Mouse (Mus musculus) testis, adult 2 months (tissue): Measurements from ENCODE around the gene Sdr39u1. TPM values are rescaled to one million over a fixed set of nuclear protein-coding genes. Genes with fewer than 3 reads are reported as not detected.

Experiments
- H3K27ac ChIP-seq: fragments of 200-500 bp; 2 replicates; pipeline ENCODE4 v1.5.1; 2012; ENCODE audit warnings: low read depth, low read length; ENCODE audit not compliant: control insufficient read depth, insufficient read depth
- H3K27me3 ChIP-seq: fragments of 200-500 bp; 2 replicates; pipeline ENCODE4 v1.6.1; 2012; ENCODE audit warnings: mild to moderate bottlenecking, low read length, moderate library complexity; ENCODE audit not compliant: control insufficient read depth, insufficient read depth
- H3K36me3 ChIP-seq: fragments of 200-500 bp; 2 replicates; pipeline ENCODE4 v1.6.1; 2012; ENCODE audit warnings: mild to moderate bottlenecking, low read length; ENCODE audit not compliant: control insufficient read depth, insufficient read depth
- H3K4me1 ChIP-seq: fragments of 200-500 bp; 2 replicates; pipeline ENCODE4 v1.6.1; 2012; ENCODE audit warnings: low read length; ENCODE audit not compliant: control insufficient read depth, insufficient read depth
- H3K4me3 ChIP-seq: fragments of 200-500 bp; 2 replicates; pipeline ENCODE4 v1.5.1; 2012; ENCODE audit warnings: low read depth, mild to moderate bottlenecking, low read length, moderate library complexity, mixed read lengths; ENCODE audit not compliant: control insufficient read depth
- CTCF ChIP-seq: fragments of 200-500 bp; IDR thresholded peaks from 2 replicates; pipeline ENCODE4 v1.5.1; 2012; ENCODE audit warnings: low read depth, mild to moderate bottlenecking, inconsistent platforms, low read length, moderate library complexity; ENCODE audit not compliant: control insufficient read depth, insufficient read depth, insufficient replicate concordance
- POLR2A ChIP-seq: fragments of 200-500 bp; IDR thresholded peaks from 2 replicates; pipeline ENCODE4 v1.6.1; 2012; ENCODE audit warnings: low read depth, mild to moderate bottlenecking, inconsistent platforms, low read length, moderate library complexity; ENCODE audit not compliant: control insufficient read depth
- polyA plus RNA-seq: library from polyadenylated mRNA; depleted of rRNA; stranded (reverse); fragments of >200 nt; gene quantifications from 2 replicates; pipeline ENCODE4 v1.2.3, GENCODE M21; 2012

Gene Sdr39u1
- polyA plus RNA-seq, 1 experiment = 50.7 TPM

DNA sequence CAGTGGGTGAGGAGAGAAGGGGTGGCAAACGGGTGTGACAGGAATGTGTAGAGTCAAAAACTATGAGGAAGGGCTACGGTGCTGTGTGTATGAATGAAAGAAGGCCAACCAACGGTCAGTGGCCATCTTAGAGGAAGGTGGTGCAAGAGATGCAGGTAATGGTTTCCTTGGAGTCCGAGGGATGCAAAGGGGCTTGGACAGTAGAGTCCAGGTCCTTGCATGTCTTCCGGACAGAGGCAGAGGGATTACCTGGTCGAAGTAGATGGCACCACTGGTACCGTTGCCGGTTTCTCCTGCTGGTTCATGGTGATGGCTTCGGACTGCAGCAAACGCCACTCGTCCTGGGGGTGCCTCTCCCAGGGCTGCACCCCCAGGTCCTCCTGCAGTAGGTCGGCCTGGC, 16.4 kb downstream of the Sdr39u1 start:
- no peak overlapping the region for H3K4me3 ChIP-seq
- TF ChIP-seq POLR2A (no peak), CTCF (no peak)
- H3K4me1 ChIP-seq = peaks cover 29% of the 10 kb centered on the region
- no peaks in the 10 kb centered on the region for H3K27me3 ChIP-seq
- no peak overlapping the region for H3K27ac ChIP-seq
- H3K36me3 ChIP-seq = no peaks in the 10 kb centered on the region

DNA sequence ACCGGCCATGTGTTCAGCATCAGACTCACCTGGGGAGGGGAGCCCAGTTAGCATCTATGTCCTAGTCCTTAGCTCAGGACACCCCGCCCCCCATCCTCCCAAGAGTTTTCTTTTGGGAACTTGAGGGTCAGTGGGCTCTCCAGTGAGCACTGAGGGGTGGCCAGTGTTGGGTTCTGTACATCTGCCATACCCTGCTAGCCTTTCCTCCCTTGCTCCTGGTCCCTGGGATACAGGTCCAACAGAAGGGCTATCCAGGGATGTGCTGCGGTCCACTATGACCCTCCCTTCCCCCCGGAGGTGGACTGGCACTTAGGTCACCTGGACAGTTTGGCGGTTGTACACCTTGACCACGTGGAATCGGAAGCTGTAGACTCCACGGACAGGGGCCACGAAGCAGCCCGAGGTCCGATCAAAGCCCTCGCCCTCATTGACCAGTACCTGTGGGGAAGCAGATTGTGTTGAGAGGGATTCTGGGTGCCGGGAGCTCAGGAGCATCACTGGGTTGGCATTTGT, 16.9 kb downstream of the Sdr39u1 start:
- Histone ChIP-seq H3K4me1 (peaks cover 29% of the 10 kb centered on the region), H3K27ac (no peak overlapping the region), H3K4me3 (no peak overlapping the region), H3K36me3 (no peaks in the 10 kb centered on the region), H3K27me3 (no peaks in the 10 kb centered on the region)
- TF ChIP-seq CTCF (no peak), POLR2A (no peak)

DNA sequence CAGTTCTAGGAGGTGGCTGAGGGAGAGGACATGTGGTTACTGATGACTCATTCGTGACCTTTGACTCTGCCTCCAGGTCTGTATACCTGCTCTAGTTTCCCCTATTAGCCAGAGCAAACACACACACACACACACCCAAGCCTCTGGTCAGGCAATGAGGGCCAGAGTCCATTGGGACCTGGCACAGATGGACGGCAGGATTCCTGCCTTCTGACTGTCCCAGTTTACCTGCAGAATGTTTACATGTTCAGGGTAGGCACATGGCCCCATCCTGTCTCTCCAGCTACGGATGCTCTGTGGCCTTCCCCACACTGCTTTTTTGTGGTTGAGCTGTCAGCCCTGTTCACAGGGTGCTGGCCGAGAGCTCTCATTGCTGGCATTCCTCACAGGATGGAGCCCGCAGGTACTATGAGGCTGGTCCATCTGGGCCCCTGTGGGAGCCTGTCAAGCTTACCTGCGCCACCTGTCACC, 17.9 kb downstream of the Sdr39u1 start:
- no peaks in the 10 kb centered on the region for H3K36me3 ChIP-seq
- no peak for TF ChIP-seq CTCF
- no peak for TF ChIP-seq POLR2A
- peaks cover 25% of the 10 kb centered on the region for H3K4me1 ChIP-seq
- no peak overlapping the region for H3K27ac ChIP-seq
- no peaks in the 10 kb centered on the region for H3K27me3 ChIP-seq
- H3K4me3 ChIP-seq = no peak overlapping the region

DNA sequence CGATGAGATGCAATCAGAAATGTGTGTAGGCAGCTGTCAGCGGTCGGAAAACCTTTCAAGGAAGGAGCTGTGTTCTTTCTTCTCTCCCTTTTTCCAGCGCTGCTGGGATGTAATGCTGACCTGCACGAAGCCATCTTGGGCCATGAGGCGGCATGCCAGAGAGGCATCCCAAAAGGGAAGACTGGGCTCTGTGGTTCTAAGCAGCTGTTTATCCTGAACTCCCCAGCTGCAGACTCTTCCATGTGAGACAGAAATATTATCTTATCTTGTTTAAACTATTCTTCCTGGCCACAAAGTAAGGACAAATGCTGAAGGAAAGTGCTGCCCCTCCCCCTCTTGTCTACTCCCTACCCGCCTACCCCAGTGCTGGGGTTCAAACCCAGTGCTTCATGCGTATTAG, 19.1 kb downstream of the Sdr39u1 start:
- H3K4me3 ChIP-seq = no peak overlapping the region
- TF ChIP-seq POLR2A (no peak), CTCF (no peak)
- H3K27me3 ChIP-seq = no peaks in the 10 kb centered on the region
- H3K36me3 ChIP-seq = no peaks in the 10 kb centered on the region
- no peak overlapping the region for H3K27ac ChIP-seq
- H3K4me1 ChIP-seq = peaks cover 16% of the 10 kb centered on the region

DNA sequence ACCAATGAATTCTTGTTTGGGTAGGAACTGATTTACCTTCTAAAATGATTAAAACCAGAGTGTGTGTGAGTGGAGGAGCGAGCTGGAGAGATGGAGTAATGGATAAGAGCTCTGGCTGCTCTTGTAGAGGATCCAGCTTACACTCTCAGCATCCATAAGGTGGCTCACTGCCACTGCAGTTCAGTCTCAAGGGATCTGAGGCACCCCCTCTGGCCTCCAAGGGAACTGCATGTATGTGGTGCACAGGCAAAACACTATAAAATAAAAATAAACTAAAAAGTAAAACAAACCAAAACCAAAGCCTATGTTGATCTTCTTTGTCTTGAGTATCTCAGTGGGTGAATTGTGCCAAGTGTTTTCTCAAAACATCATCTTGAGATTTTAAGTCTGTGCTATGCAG, 20.5 kb downstream of the Sdr39u1 start:
- H3K4me1 ChIP-seq = peaks cover 5% of the 10 kb centered on the region
- H3K27ac ChIP-seq = no peak overlapping the region
- no peaks in the 10 kb centered on the region for H3K36me3 ChIP-seq
- H3K27me3 ChIP-seq = no peaks in the 10 kb centered on the region
- TF ChIP-seq POLR2A (no peak), CTCF (peak; percentile 60; the same call in 1 of the 2 replicates)
- no peak overlapping the region for H3K4me3 ChIP-seq

DNA sequence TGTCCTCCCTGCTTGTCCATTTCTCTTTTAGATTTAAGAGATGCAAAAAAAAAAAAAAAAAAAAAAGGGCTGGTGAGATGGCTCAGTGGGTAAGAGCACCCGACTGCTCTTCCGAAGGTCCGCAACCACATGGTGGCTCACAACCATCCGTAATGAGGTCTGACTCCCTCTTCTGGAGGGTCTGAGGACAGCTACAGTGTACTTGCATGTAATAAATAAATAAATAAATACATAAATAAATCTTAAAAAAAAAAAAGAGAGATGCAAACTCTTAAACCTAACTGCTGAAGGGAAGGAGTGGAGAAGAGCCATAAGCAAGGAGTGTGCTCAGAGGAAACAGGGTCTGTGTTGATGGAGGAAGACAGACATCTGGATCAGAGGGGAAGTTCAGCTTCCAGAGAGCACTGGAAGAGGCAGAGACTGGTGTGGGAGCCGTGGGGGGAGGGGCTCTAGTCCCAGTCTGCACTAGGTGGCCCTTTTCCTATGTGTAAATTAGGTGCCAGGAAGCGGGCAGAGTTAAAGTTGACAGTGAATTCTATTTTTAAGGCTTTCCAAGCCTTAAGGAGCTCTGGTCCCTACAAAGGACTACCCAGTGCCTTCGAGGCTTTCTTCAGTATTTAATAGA, 21.7 kb downstream of the Sdr39u1 start:
- Histone ChIP-seq H3K27me3 (no peaks in the 10 kb centered on the region), H3K4me1 (peaks cover 7% of the 10 kb centered on the region)

DNA sequence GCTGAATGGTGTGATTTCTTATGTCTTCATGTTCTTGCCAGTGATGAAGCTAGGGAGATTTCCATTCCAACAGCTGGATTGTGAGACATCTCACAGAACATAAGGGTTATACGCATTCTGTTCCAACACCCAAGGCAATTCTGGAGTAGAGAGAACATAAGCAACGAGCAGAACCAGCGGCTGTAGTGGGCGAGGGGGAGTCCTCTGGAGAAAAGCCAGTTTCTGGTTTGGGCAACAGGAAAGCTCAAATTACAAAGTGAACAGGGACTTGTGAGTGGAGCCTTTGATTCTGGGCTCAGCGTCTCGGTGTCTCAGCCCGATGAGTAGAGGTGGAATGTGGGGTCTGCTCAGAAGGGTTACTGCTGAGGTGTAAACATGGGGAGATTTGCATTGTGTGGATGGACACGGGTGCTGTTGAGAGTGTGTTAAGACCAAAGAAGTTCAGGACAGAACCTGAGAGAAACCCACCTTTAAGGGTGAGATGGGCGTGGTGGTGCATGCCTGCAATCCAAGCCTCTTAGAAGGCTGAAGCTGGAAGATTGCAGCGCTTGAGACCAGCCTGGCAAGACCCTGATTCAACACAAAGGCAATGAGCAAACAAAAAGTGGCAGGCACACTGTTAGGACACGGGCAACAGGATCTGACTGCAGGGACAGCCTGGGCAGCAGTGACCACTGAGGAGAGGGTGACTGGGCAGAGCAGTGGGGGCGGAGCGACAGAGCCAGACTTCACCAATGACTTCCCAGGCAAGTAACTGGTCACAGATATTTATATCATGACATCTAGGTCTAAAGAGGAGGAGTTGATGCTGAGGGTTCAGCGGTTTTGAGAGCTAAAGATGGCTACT, 22.4 kb downstream of the Sdr39u1 start:
- no peak for TF ChIP-seq CTCF
- no peak for TF ChIP-seq POLR2A
- no peak overlapping the region for H3K4me3 ChIP-seq
- no peaks in the 10 kb centered on the region for H3K36me3 ChIP-seq
- no peaks in the 10 kb centered on the region for H3K27me3 ChIP-seq
- no peak overlapping the region for H3K27ac ChIP-seq
- H3K4me1 ChIP-seq = peaks cover 7% of the 10 kb centered on the region

More for the DNA sequence above, 21.7 kb downstream of the Sdr39u1 start:
- Histone ChIP-seq H3K27ac (no peak overlapping the region), H3K4me3 (no peak overlapping the region), H3K36me3 (no peaks in the 10 kb centered on the region)
- TF ChIP-seq POLR2A (no peak), CTCF (no peak)
